Mouse (Mus musculus): ENCODE results near the gene Tfpt. TPM values are rescaled to one million over a fixed set of nuclear protein-coding genes. Genes with fewer than 3 reads are reported as not detected.
A peak's percentile ranks its signal among the peaks of the same experiment; 100 is the strongest.
"Not testable (repeated sequence)": the region's sequence is repeated elsewhere in the genome, so short reads cannot be mapped to it uniquely, and the experiment has no call there.

Gene Tfpt
- polyA plus RNA-seq, 1 experiment from 2014 or later = 24.6 TPM

- Histone ChIP-seq H3K4me2 (no peak within 1 kb of the TSS), H3K4me1 (peaks cover 13% of the 10 kb centered on the region; the same call in 1 of the 2 replicates), H3K9ac (no peak within 1 kb of the TSS), H3K27ac (no peak within 1 kb of the TSS), H3K36me3 (peaks cover 18% of the 10 kb centered on the region), H3K4me3 (peak within 1 kb of the TSS; percentile 72), H3K9me3 (no peaks in the 10 kb centered on the region), H3K27me3 (no peaks in the 10 kb centered on the region)
- WGBS = 73% methylated on average over 4 of the region's 4 CpGs
- ATAC-seq (ENCODE audit: insufficient number of reproducible peaks, low FRiP score, low TSS enrichment, low read depth) = no peak
Measured at GRCm38 (mm10) chr7:3616057-3616388, 13.7 kb downstream of the Tfpt start, which contains the start of gene Oscar. Gene Oscar, minus strand, starts transcription at chr7:3616157.

DNA sequence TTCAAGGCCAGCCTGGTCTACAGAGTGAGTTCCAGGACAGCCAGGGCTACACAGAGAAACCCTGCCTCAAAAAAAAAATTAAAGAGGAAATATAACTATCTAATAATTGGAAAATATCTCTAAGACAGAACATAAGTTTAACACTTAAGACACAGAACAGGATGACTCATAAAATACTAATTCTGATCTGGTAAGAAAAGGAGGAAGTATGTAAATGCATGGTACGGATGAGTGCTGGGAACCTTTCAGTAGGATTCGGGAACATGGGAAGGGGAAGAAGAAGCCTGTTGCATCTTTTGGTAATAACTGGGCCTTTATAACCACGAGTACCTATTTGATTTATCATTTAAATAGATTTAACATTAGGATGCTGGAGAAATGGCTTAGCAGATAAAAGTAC lies 15.7 kb downstream of the Tfpt start:
- H3K4me1 ChIP-seq = peaks cover 13% of the 10 kb centered on the region; the same call in 1 of the 2 replicates
- WGBS = 69% methylated on average over 3 of the region's 3 CpGs
- ATAC-seq (ENCODE audit: insufficient number of reproducible peaks, low FRiP score, low TSS enrichment, low read depth) = no peak
- no peak overlapping the region for H3K27ac ChIP-seq
- no peak overlapping the region for H3K9ac ChIP-seq
- no peak overlapping the region for H3K4me3 ChIP-seq
- no peaks in the 10 kb centered on the region for H3K27me3 ChIP-seq
- no peak overlapping the region for H3K4me2 ChIP-seq
- no peaks in the 10 kb centered on the region for H3K9me3 ChIP-seq
- peaks cover under 1% of the 10 kb centered on the region for H3K36me3 ChIP-seq

GRCm38 (mm10) chr7:3611006-3611405 lies 18.7 kb downstream of the Tfpt start:
- Histone ChIP-seq H3K36me3 (no peaks in the 10 kb centered on the region), H3K9ac (no peak overlapping the region), H3K4me1 (no peaks in the 10 kb centered on the region), H3K4me3 (no peak overlapping the region), H3K4me2 (no peak overlapping the region), H3K27ac (no peak overlapping the region), H3K9me3 (no peaks in the 10 kb centered on the region), H3K27me3 (no peaks in the 10 kb centered on the region)
- 90% methylated on average over 13 of the region's 13 CpGs for WGBS
- ATAC-seq (ENCODE audit: insufficient number of reproducible peaks, low FRiP score, low TSS enrichment, low read depth) = peak; percentile 62; the same call in 1 of the 2 replicates

DNA sequence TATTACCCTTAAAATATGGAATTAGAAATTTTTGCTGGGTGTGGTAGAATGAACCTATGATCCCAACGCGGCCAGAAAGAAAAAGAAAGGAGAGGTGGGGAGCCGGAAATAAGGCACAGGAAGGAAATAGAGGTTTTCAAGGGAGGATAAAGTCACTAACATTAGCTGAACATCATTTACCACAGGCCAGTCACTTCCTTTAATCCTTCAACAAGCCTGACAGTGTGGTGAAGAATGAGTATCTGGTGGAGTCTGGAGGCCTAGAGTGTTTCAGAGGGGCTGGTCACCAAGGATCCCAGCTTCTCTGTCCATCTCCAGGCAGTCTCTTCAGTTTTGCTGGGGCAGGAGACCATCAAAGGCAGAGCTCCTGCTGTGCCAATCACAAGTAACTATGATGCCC lies 19.3 kb downstream of the Tfpt start:
- H3K9me3 ChIP-seq = no peaks in the 10 kb centered on the region
- no peak overlapping the region for H3K27ac ChIP-seq
- H3K9ac ChIP-seq = no peak overlapping the region
- no peaks in the 10 kb centered on the region for H3K27me3 ChIP-seq
- no peaks in the 10 kb centered on the region for H3K4me1 ChIP-seq
- H3K4me2 ChIP-seq = no peak overlapping the region
- no peaks in the 10 kb centered on the region for H3K36me3 ChIP-seq
- H3K4me3 ChIP-seq = no peak overlapping the region
- 90% methylated on average over 3 of the region's 3 CpGs for WGBS
- ATAC-seq (ENCODE audit: insufficient number of reproducible peaks, low FRiP score, low TSS enrichment, low read depth) = no peak

DNA sequence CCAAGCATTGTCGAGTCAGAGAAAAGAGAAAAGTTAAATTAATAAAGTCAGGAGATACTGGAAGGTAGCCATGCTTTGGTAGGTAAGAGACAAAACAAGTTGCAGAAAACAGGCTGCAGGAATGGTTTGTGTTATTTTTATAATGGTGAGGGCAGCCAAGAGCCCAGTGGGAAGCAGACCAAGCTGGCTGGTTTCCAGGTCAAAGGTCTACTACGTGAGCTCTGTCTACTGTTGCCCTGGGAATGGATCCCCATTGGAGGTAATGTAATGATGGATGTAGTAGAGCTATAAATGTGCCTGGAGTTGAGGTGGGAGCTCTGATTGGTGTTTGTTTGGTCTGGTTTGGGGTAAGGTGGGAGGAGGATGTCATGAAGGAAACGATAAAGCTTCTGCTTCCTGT lies 20.6 kb downstream of the Tfpt start:
- ATAC-seq (ENCODE audit: insufficient number of reproducible peaks, low FRiP score, low TSS enrichment, low read depth) = no peak
- 40% methylated on average over 3 of the region's 3 CpGs for WGBS
- no peaks in the 10 kb centered on the region for H3K9me3 ChIP-seq
- H3K4me2 ChIP-seq = no peak overlapping the region
- H3K27ac ChIP-seq = no peak overlapping the region
- H3K27me3 ChIP-seq = no peaks in the 10 kb centered on the region
- H3K4me1 ChIP-seq = no peaks in the 10 kb centered on the region
- no peak overlapping the region for H3K9ac ChIP-seq
- H3K4me3 ChIP-seq = no peak overlapping the region
- no peaks in the 10 kb centered on the region for H3K36me3 ChIP-seq

GRCm38 (mm10) chr7:3608668-3609067 lies 21.1 kb downstream of the Tfpt start:
- Histone ChIP-seq H3K4me1 (no peaks in the 10 kb centered on the region), H3K27ac (no peak overlapping the region), H3K4me2 (no peak overlapping the region), H3K9ac (no peak overlapping the region), H3K4me3 (no peak overlapping the region), H3K9me3 (no peaks in the 10 kb centered on the region), H3K27me3 (no peaks in the 10 kb centered on the region), H3K36me3 (no peaks in the 10 kb centered on the region)
- ATAC-seq (ENCODE audit: insufficient number of reproducible peaks, low FRiP score, low TSS enrichment, low read depth) = no peak
- whole genome bisulfite sequencing = 91% methylated on average over 3 of the region's 3 CpGs

- Histone ChIP-seq H3K4me3 (no peak overlapping the region), H3K36me3 (no peaks in the 10 kb centered on the region), H3K9ac (no peak overlapping the region), H3K4me2 (no peak overlapping the region), H3K27me3 (no peaks in the 10 kb centered on the region), H3K9me3 (no peaks in the 10 kb centered on the region), H3K4me1 (no peaks in the 10 kb centered on the region), H3K27ac (no peak overlapping the region)
- no peak for ATAC-seq (ENCODE audit: insufficient number of reproducible peaks, low FRiP score, low TSS enrichment, low read depth)
- 60% methylated on average over 6 of the region's 6 CpGs for WGBS
Measured at GRCm38 (mm10) chr7:3607391-3607790, 22.3 kb downstream of the Tfpt start.

- H3K9me3 ChIP-seq = no peaks in the 10 kb centered on the region
- H3K27me3 ChIP-seq = no peaks in the 10 kb centered on the region
- H3K4me3 ChIP-seq = no peak overlapping the region
- no peak overlapping the region for H3K4me2 ChIP-seq
- no peaks in the 10 kb centered on the region for H3K36me3 ChIP-seq
- WGBS = 11% methylated on average over 2 of the region's 2 CpGs
- no peak overlapping the region for H3K27ac ChIP-seq
- H3K9ac ChIP-seq = no peak overlapping the region
- H3K4me1 ChIP-seq = no peaks in the 10 kb centered on the region
- no peak for ATAC-seq (ENCODE audit: insufficient number of reproducible peaks, low FRiP score, low TSS enrichment, low read depth)
Measured at GRCm38 (mm10) chr7:3606798-3607197, 22.9 kb downstream of the Tfpt start.

GRCm38 (mm10) chr7:3601119-3601518 lies 28.6 kb downstream of the Tfpt start:
- 9% methylated on average over 4 of the region's 4 CpGs for WGBS
- Histone ChIP-seq H3K36me3 (no peaks in the 10 kb centered on the region), H3K4me3 (no peak overlapping the region), H3K27me3 (no peaks in the 10 kb centered on the region), H3K9ac (no peak overlapping the region), H3K4me1 (no peaks in the 10 kb centered on the region), H3K9me3 (no peaks in the 10 kb centered on the region), H3K4me2 (no peak overlapping the region), H3K27ac (no peak overlapping the region)
- no peak for ATAC-seq (ENCODE audit: insufficient number of reproducible peaks, low FRiP score, low TSS enrichment, low read depth)

- H3K27me3 ChIP-seq; H3K9me3 ChIP-seq; H3K27ac ChIP-seq; H3K36me3 ChIP-seq; ATAC-seq (ENCODE audit: insufficient number of reproducible peaks, low FRiP score, low TSS enrichment, low read depth); H3K9ac ChIP-seq; H3K4me1 ChIP-seq; H3K4me2 ChIP-seq; H3K4me3 ChIP-seq: not testable (repeated sequence)
- WGBS = 65% methylated on average over 1 of the region's 1 CpGs
Measured at GRCm38 (mm10) chr7:3597755-3598154, 32.0 kb downstream of the Tfpt start.

DNA sequence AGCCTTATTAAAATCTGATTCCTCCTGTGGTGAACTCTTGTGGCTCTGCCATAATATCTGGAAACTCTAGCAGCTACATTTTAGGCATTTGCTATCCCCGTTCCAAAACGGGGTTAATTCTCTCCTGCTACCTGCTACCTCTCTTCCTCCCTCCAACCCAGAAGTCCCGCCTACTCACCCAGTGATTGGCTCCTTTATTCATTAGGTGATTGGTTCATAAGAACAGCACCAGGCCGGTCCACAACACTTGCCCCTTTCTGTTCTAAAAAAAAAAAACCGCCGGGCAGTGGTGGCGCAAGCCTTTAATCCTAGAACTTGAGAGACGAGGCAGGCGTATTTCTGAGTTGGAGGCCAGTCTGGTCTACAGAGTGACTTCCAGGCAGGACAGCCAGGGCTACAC lies 34.6 kb downstream of the Tfpt start:
- 0 out of 2 replicates have a peak overlapping the region, but pooled peaks have one; percentile 5 for H3K4me2 ChIP-seq
- no peaks in the 10 kb centered on the region for H3K9me3 ChIP-seq
- ATAC-seq (ENCODE audit: insufficient number of reproducible peaks, low FRiP score, low TSS enrichment, low read depth) = no peak
- H3K4me3 ChIP-seq = no peak overlapping the region
- no peaks in the 10 kb centered on the region for H3K27me3 ChIP-seq
- H3K27ac ChIP-seq = no peak overlapping the region
- no peaks in the 10 kb centered on the region for H3K36me3 ChIP-seq
- 14% methylated on average over 9 of the region's 9 CpGs for WGBS
- H3K4me1 ChIP-seq = no peaks in the 10 kb centered on the region
- H3K9ac ChIP-seq = no peak overlapping the region

DNA sequence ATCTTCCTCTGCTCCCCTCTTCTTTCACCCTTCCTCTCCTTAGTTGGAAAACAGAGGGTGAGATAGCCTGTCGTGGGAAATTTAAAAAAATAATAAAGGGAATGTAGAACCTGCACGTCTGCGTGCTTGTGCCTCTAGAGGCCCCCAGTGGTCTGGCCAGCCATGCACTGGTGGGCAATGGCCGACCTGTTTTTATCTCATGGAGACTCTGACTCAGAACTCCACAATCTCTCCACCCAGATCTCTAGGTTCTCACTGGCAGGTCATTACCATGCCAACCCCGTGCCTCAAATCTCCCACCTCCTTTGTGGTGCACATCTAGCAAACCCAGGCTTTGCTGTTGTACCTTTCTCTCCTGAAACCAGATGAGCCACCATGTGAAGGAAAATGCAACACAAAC lies 35.0 kb downstream of the Tfpt start:
- Histone ChIP-seq H3K4me2 (0 out of 2 replicates have a peak overlapping the region, but pooled peaks have one; percentile 5), H3K36me3 (no peaks in the 10 kb centered on the region), H3K4me1 (no peaks in the 10 kb centered on the region), H3K9ac (no peak overlapping the region), H3K27me3 (no peaks in the 10 kb centered on the region), H3K4me3 (no peak overlapping the region), H3K27ac (no peak overlapping the region), H3K9me3 (no peaks in the 10 kb centered on the region)
- WGBS = 14% methylated on average over 5 of the region's 5 CpGs
- ATAC-seq (ENCODE audit: insufficient number of reproducible peaks, low FRiP score, low TSS enrichment, low read depth) = no peak

DNA sequence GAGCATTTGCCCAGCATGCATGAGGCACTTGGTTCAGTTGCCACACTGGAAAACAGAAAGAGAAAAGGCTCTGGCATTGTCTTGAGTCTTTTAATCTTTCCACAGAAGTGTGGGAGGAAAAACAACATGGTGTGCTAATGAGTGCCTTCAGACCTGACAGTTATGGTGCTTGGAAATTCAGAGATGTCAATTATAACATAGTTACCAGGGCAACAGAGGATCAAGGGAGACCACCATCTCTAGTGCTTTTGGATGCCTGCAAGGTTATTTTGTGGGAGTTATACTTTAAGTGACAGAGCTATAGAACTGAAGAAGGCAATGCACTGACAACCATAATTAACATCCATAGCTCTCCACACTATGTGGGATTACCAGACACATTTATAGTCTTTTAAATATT lies 35.9 kb downstream of the Tfpt start:
- Histone ChIP-seq H3K9ac (no peak overlapping the region), H3K4me3 (no peak overlapping the region), H3K27me3 (no peaks in the 10 kb centered on the region), H3K27ac (no peak overlapping the region), H3K9me3 (no peaks in the 10 kb centered on the region), H3K4me1 (no peaks in the 10 kb centered on the region), H3K4me2 (no peak overlapping the region), H3K36me3 (no peaks in the 10 kb centered on the region)
- ATAC-seq (ENCODE audit: insufficient number of reproducible peaks, low FRiP score, low TSS enrichment, low read depth) = no peak
